Mouse (Mus musculus): ENCODE results near the gene Zfp618.

Gene Zfp618

GRCm38 (mm10) chr4:63027451-63027850 lies 62.1 kb downstream of the Zfp618 start:
- intact Hi-C loops (cut with DNase I) = no loop called here

- intact Hi-C loops (cut with DNase I) = no loop called here
Observed at GRCm38 (mm10) chr4:63030157-63030556, 64.8 kb downstream of the Zfp618 start.

GRCm38 (mm10) chr4:63031240-63031639 lies 65.9 kb downstream of the Zfp618 start:
- intact Hi-C loops (cut with DNase I) = no loop called here

- intact Hi-C loops (cut with DNase I) = no loop called here
Observed at GRCm38 (mm10) chr4:63032581-63033006, 67.2 kb downstream of the Zfp618 start.

GRCm38 (mm10) chr4:63033724-63034123 lies 68.4 kb downstream of the Zfp618 start:
- intact Hi-C loops (cut with DNase I) = no loop called here

- intact Hi-C loops (cut with DNase I) = no loop called here
Observed at GRCm38 (mm10) chr4:63035991-63036390, 70.6 kb downstream of the Zfp618 start.

GRCm38 (mm10) chr4:63036790-63037189 lies 71.4 kb downstream of the Zfp618 start:
- intact Hi-C loops (cut with DNase I) = no loop called here

GRCm38 (mm10) chr4:63037555-63037954 lies 72.2 kb downstream of the Zfp618 start:
- intact Hi-C loops (cut with DNase I) = no loop called here

- intact Hi-C loops (cut with DNase I) = no loop called here
Observed at GRCm38 (mm10) chr4:63038265-63038664, 72.9 kb downstream of the Zfp618 start.

- intact Hi-C loops (cut with DNase I) = no loop called here
Observed at GRCm38 (mm10) chr4:63038937-63039336, 73.6 kb downstream of the Zfp618 start.

GRCm38 (mm10) chr4:63048606-63049005 lies 83.2 kb downstream of the Zfp618 start:
- intact Hi-C loops (cut with DNase I) = no loop called here

GRCm38 (mm10) chr4:63049596-63050318 lies 84.4 kb downstream of the Zfp618 start:
- intact Hi-C loops (cut with DNase I) = no loop called here

- intact Hi-C loops (cut with DNase I) = no loop called here
Observed at GRCm38 (mm10) chr4:63050319-63050676, 84.9 kb downstream of the Zfp618 start.

- intact Hi-C loops (cut with DNase I) = no loop called here
Observed at GRCm38 (mm10) chr4:63050949-63051348, 85.6 kb downstream of the Zfp618 start.

GRCm38 (mm10) chr4:63051940-63052661 lies 86.7 kb downstream of the Zfp618 start:
- intact Hi-C loops (cut with DNase I) = no loop called here

GRCm38 (mm10) chr4:63052662-63053033 lies 87.3 kb downstream of the Zfp618 start:
- intact Hi-C loops (cut with DNase I) = no loop called here

GRCm38 (mm10) chr4:63055216-63055745 lies 89.9 kb downstream of the Zfp618 start:
- intact Hi-C loops (cut with DNase I) = no loop called here

GRCm38 (mm10) chr4:63056641-63057415 lies 91.5 kb downstream of the Zfp618 start:
- intact Hi-C loops (cut with DNase I) = no loop called here

- intact Hi-C loops (cut with DNase I) = no loop called here
Observed at GRCm38 (mm10) chr4:63057581-63057980, 92.2 kb downstream of the Zfp618 start.

- intact Hi-C loops (cut with DNase I) = no loop called here
Observed at GRCm38 (mm10) chr4:63058686-63059085, 93.3 kb downstream of the Zfp618 start.

GRCm38 (mm10) chr4:63060358-63060757 lies 95.0 kb downstream of the Zfp618 start:
- intact Hi-C loops (cut with DNase I) = no loop called here

GRCm38 (mm10) chr4:63061411-63061810 lies 96.0 kb downstream of the Zfp618 start:
- intact Hi-C loops (cut with DNase I) = no loop called here

All from adrenal gland (tissue).